Mouse (Mus musculus) hindbrain, embryonic 16.5 days (tissue): Measurements from ENCODE around the gene Arsg. TPM values are rescaled to one million over a fixed set of nuclear protein-coding genes. Genes with fewer than 3 reads are reported as not detected.

Experiments
- ATAC-seq: fragments of 200-750 bp; cut with Nextera tagmentation; 2 replicates; pipeline ENCODE4 v1.8.0; 2017; ENCODE audit warnings: moderate TSS enrichment, moderate library complexity
- H3K27ac ChIP-seq: fragments of 300-500 bp; sonication (generic); 2 replicates; pipeline ENCODE4 v1.5.1; 2014; ENCODE audit warnings: low read depth, mild to moderate bottlenecking, control low read depth, low read length, moderate library complexity
- H3K27me3 ChIP-seq: fragments of 300-500 bp; sonication (generic); replicated peaks from 2 replicates; pipeline ENCODE4 v1.6.1; 2014; ENCODE audit warnings: low read length; ENCODE audit not compliant: control insufficient read depth, insufficient read depth
- H3K36me3 ChIP-seq: fragments of 300-500 bp; sonication (generic); 2 replicates; pipeline ENCODE4 v1.6.1; 2014; ENCODE audit warnings: mild to moderate bottlenecking, low read length, moderate library complexity, mixed read lengths; ENCODE audit not compliant: control insufficient read depth, insufficient read depth
- H3K4me1 ChIP-seq: fragments of 300-500 bp; sonication (generic); 2 replicates; pipeline ENCODE4 v1.6.1; 2014; ENCODE audit warnings: low read depth, low read length; ENCODE audit not compliant: control insufficient read depth, insufficient read depth
- H3K4me2 ChIP-seq: fragments of 300-500 bp; sonication (generic); 2 replicates; pipeline ENCODE4 v1.6.1; 2014; ENCODE audit warnings: mild to moderate bottlenecking, low read length, control low read depth, moderate library complexity
- H3K4me3 ChIP-seq: fragments of 300-500 bp; sonication (generic); 2 replicates; pipeline ENCODE4 v1.5.1; 2014; ENCODE audit warnings: mild to moderate bottlenecking, low read length, control low read depth, moderate library complexity
- H3K9ac ChIP-seq: fragments of 300-500 bp; sonication (generic); 2 replicates; pipeline ENCODE4 v1.6.1; 2014; ENCODE audit warnings: low read depth, mild to moderate bottlenecking, control low read depth, low read length, moderate library complexity
- H3K9me3 ChIP-seq: fragments of 300-500 bp; sonication (generic); 2 replicates; pipeline ENCODE4 v1.6.1; 2014; ENCODE audit warnings: mild to moderate bottlenecking, low read length, moderate library complexity; ENCODE audit not compliant: control insufficient read depth
- WGBS: fragments of 180-500 bp; shearing (Covaris S2); extraction: QIAGEN DNeasy Blood & Tissue Kit; methylation state at CpG from one replicate; pipeline ENCODE4 v1.1.7; 2014; 5-methylcytosine and 5-hydroxymethylcytosine counted together
- polyA plus RNA-seq: library from polyadenylated mRNA; unstranded; fragments of >200 nt; fragmentation: Nextera tagmentation; extraction: Ambion mirVana; gene quantifications from 2 replicates; pipeline ENCODE4 v1.2.1, GENCODE M21; 2015

Arsg gene
- polyA plus RNA-seq, 1 experiment from 2014 or later = 8.0 TPM

- ATAC-seq = no peak
- H3K27ac ChIP-seq = no peak overlapping the region
- H3K4me1 ChIP-seq = no peaks in the 10 kb centered on the region
- no peak overlapping the region for H3K9ac ChIP-seq
- H3K27me3 ChIP-seq = no peaks in the 10 kb centered on the region
- no peaks in the 10 kb centered on the region for H3K36me3 ChIP-seq
- no peak overlapping the region for H3K4me3 ChIP-seq
- 77% methylated on average over 12 of the region's 12 CpGs for WGBS
- no peak overlapping the region for H3K4me2 ChIP-seq
- H3K9me3 ChIP-seq = no peaks in the 10 kb centered on the region
Measured at GRCm38 (mm10) chr11:109545700-109546143, 72.5 kb downstream of the Arsg start.

GRCm38 (mm10) chr11:109546305-109547001 lies 73.3 kb downstream of the Arsg start:
- H3K27me3 ChIP-seq = no peaks in the 10 kb centered on the region
- no peak for ATAC-seq
- WGBS = 59% methylated on average over 16 of the region's 16 CpGs

GRCm38 (mm10) chr11:109547652-109548051 lies 74.5 kb downstream of the Arsg start:
- Histone ChIP-seq H3K4me2 (no peak overlapping the region), H3K27me3 (no peaks in the 10 kb centered on the region), H3K9ac (no peak overlapping the region), H3K4me3 (no peak overlapping the region), H3K4me1 (no peaks in the 10 kb centered on the region), H3K9me3 (no peaks in the 10 kb centered on the region), H3K27ac (no peak overlapping the region), H3K36me3 (no peaks in the 10 kb centered on the region)
- ATAC-seq = no peak
- WGBS = 100% methylated on average over 1 of the region's 1 CpGs

More at GRCm38 (mm10) chr11:109546305-109547001, 73.3 kb downstream of the Arsg start:
- Histone ChIP-seq H3K4me3 (no peak overlapping the region), H3K4me1 (no peaks in the 10 kb centered on the region), H3K27ac (no peak overlapping the region), H3K9ac (no peak overlapping the region), H3K4me2 (no peak overlapping the region), H3K36me3 (no peaks in the 10 kb centered on the region), H3K9me3 (no peaks in the 10 kb centered on the region)

- Histone ChIP-seq H3K27ac (no peak overlapping the region), H3K36me3 (no peaks in the 10 kb centered on the region), H3K4me2 (no peak overlapping the region), H3K4me1 (no peaks in the 10 kb centered on the region), H3K4me3 (no peak overlapping the region), H3K9me3 (no peaks in the 10 kb centered on the region), H3K27me3 (no peaks in the 10 kb centered on the region), H3K9ac (no peak overlapping the region)
- 79% methylated on average over 5 of the region's 5 CpGs for WGBS
- ATAC-seq = no peak
Measured at GRCm38 (mm10) chr11:109549599-109550290, 76.6 kb downstream of the Arsg start.

- WGBS = 86% methylated on average over 4 of the region's 4 CpGs
- Histone ChIP-seq H3K9me3 (no peaks in the 10 kb centered on the region), H3K9ac (no peak overlapping the region), H3K27me3 (no peaks in the 10 kb centered on the region), H3K27ac (no peak overlapping the region), H3K36me3 (no peaks in the 10 kb centered on the region), H3K4me1 (no peaks in the 10 kb centered on the region), H3K4me3 (no peak overlapping the region), H3K4me2 (no peak overlapping the region)
- ATAC-seq = no peak
Measured at GRCm38 (mm10) chr11:109553921-109554320, 80.7 kb downstream of the Arsg start.

GRCm38 (mm10) chr11:109554443-109554842 lies 81.3 kb downstream of the Arsg start:
- Histone ChIP-seq H3K36me3 (no peaks in the 10 kb centered on the region), H3K4me2 (no peak overlapping the region), H3K27me3 (no peaks in the 10 kb centered on the region), H3K9me3 (no peaks in the 10 kb centered on the region), H3K27ac (no peak overlapping the region), H3K9ac (no peak overlapping the region), H3K4me3 (no peak overlapping the region), H3K4me1 (no peaks in the 10 kb centered on the region)
- 43% methylated on average over 3 of the region's 3 CpGs for WGBS
- no peak for ATAC-seq

- no peak for ATAC-seq
- H3K4me3 ChIP-seq = no peak overlapping the region
- WGBS = 90% methylated on average over 6 of the region's 6 CpGs
Measured at GRCm38 (mm10) chr11:109556130-109556529, 83.0 kb downstream of the Arsg start.

GRCm38 (mm10) chr11:109557419-109557818 lies 84.2 kb downstream of the Arsg start:
- no peaks in the 10 kb centered on the region for H3K9me3 ChIP-seq
- no peaks in the 10 kb centered on the region for H3K4me1 ChIP-seq
- no peak overlapping the region for H3K27ac ChIP-seq
- WGBS = 90% methylated on average over 11 of the region's 11 CpGs
- no peak overlapping the region for H3K4me2 ChIP-seq
- H3K27me3 ChIP-seq = no peaks in the 10 kb centered on the region
- H3K9ac ChIP-seq = no peak overlapping the region
- no peaks in the 10 kb centered on the region for H3K36me3 ChIP-seq
- H3K4me3 ChIP-seq = no peak overlapping the region
- no peak for ATAC-seq

More at GRCm38 (mm10) chr11:109556130-109556529, 83.0 kb downstream of the Arsg start:
- Histone ChIP-seq H3K27ac (no peak overlapping the region), H3K36me3 (no peaks in the 10 kb centered on the region), H3K4me1 (no peaks in the 10 kb centered on the region), H3K9ac (no peak overlapping the region), H3K4me2 (no peak overlapping the region), H3K9me3 (no peaks in the 10 kb centered on the region), H3K27me3 (no peaks in the 10 kb centered on the region)

- H3K27me3 ChIP-seq = no peaks in the 10 kb centered on the region
- ATAC-seq = no peak
- H3K4me2 ChIP-seq = no peak overlapping the region
- WGBS = 93% methylated on average over 12 of the region's 12 CpGs
- H3K9me3 ChIP-seq = no peaks in the 10 kb centered on the region
- no peak overlapping the region for H3K9ac ChIP-seq
- no peak overlapping the region for H3K4me3 ChIP-seq
- H3K4me1 ChIP-seq = no peaks in the 10 kb centered on the region
- H3K27ac ChIP-seq = no peak overlapping the region
- no peaks in the 10 kb centered on the region for H3K36me3 ChIP-seq
Measured at GRCm38 (mm10) chr11:109559241-109559640, 86.1 kb downstream of the Arsg start.
